ENCODE assay signal across 8 mouse cellular contexts in the genomic region with DNA sequence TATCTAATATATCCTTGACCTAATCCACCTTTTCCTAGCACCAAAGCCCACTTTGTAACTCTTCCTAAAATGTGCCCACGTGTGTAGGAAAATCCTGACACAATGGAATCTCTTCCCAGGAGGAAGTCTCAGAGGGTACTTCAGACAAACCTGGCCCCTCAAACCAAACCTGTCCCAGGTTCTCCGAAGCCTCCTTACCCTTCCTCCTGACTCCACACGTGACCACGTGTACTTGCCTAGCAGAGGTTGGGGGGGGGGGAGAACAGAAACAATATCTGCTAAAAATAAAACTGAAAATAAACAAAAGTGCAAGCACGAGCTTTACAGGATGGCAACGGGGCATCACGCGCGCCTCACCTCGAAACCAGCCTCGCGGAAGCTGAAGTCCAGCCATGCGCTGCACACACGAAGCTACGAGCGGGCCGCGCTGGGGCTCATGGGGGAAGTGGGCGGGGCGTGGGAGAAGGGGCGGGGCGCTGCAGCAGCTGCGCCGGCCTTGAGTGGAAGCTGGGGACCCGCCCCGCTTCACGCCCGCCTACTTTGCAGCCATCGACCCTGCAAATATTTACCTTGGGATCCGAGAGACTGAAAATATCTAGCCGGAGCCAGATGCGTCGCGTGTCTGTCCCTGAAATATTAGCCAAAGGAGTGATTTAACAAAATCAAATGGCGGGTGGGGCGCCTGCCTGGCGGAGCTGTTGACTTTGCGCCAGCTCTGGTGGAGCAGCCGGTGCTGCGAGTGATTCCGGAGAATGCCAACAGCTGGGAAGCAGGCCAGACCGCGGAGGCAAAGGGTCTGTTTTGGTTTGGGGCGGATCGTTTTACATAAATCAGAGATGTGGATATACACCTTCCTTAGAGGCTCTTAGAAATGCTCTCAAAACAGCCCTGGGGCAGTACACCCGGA. TPM values are rescaled to one million over a fixed set of nuclear protein-coding genes. Genes with fewer than 3 reads are reported as not detected.
DNase-seq lines count a peak whose midpoint lies in the region; ATAC-seq and TF ChIP-seq lines count a peak whose summit lies in the region.

No protein-coding gene starts in this region.

- peak overlapping the region; percentile 44 for H3K4me3 ChIP-seq in embryonic facial prominence, embryonic 14.5 days (ENCODE audit: low read depth, low read length)
- peak overlapping the region; percentile 56 for H3K4me3 ChIP-seq in heart, adult 2 months
- peak overlapping the region; percentile 47 for H3K4me3 ChIP-seq in limb, embryonic 14.5 days (replicated peaks; ENCODE audit: low read length)
- H3K4me3 ChIP-seq in midbrain, embryonic 16.5 days (ENCODE audit: low read depth, low read length), result peak overlapping the region; percentile 49

- TF ChIP-seq POLR2A in heart, adult 2 months (IDR thresholded peaks at IDR 0.05; ENCODE audit: insufficient read depth, low read depth, low read length), result no peak
- 0 out of 2 replicates have a peak, but pooled peaks have one; percentile 17 for TF ChIP-seq POLR2A in limb, embryonic 14.5 days (IDR thresholded peaks at IDR 0.05; ENCODE audit: borderline replicate concordance, extremely low read depth, insufficient read depth, insufficient read length)

- H3K4me2 ChIP-seq in embryonic facial prominence, embryonic 14.5 days (ENCODE audit: low read depth, low read length), result peak overlapping the region; percentile 61
- peak overlapping the region; percentile 61 for H3K4me2 ChIP-seq in limb, embryonic 14.5 days (replicated peaks; ENCODE audit: low read depth, low read length, severe bottlenecking)
- H3K4me2 ChIP-seq in midbrain, embryonic 16.5 days (ENCODE audit: low read length), result peak overlapping the region; percentile 70

- TF ChIP-seq CTCF in heart, adult 2 months (IDR thresholded peaks at IDR 0.05), result no peak

- no peak for TF ChIP-seq EP300 in heart, adult 2 months (IDR thresholded peaks at IDR 0.05; ENCODE audit: insufficient read depth, low read depth, low read length)

- no peaks in the 10 kb centered on the region for H3K9me3 ChIP-seq in embryonic facial prominence, embryonic 14.5 days (ENCODE audit: control insufficient read depth, low read length)
- H3K9me3 ChIP-seq in limb, embryonic 14.5 days (ENCODE audit: control insufficient read depth, low read length), result no peaks in the 10 kb centered on the region
- no peaks in the 10 kb centered on the region for H3K9me3 ChIP-seq in midbrain, embryonic 16.5 days (replicated peaks; ENCODE audit: control insufficient read depth, low read length, poor library complexity, severe bottlenecking)

- peaks cover 6% of the 10 kb centered on the region; the same call in 1 of the 2 replicates for H3K4me1 ChIP-seq in embryonic facial prominence, embryonic 14.5 days (ENCODE audit: control insufficient read depth, insufficient read depth, low read length)
- peaks cover 1% of the 10 kb centered on the region; the same call in 1 of the 2 replicates for H3K4me1 ChIP-seq in heart, adult 2 months (ENCODE audit: control insufficient read depth, insufficient read depth, low read length)
- peaks cover 3% of the 10 kb centered on the region; the same call in 1 of the 2 replicates for H3K4me1 ChIP-seq in limb, embryonic 14.5 days (ENCODE audit: control insufficient read depth, insufficient read depth, low read length)
- peaks cover 6% of the 10 kb centered on the region for H3K4me1 ChIP-seq in midbrain, embryonic 16.5 days (ENCODE audit: control insufficient read depth, insufficient read depth, low read length)

- H3K36me3 ChIP-seq in embryonic facial prominence, embryonic 14.5 days (ENCODE audit: control insufficient read depth, insufficient read depth, low read length), result no peaks in the 10 kb centered on the region
- H3K36me3 ChIP-seq in heart, adult 2 months (ENCODE audit: control insufficient read depth, insufficient read depth, low read length), result no peaks in the 10 kb centered on the region
- H3K36me3 ChIP-seq in limb, embryonic 14.5 days (ENCODE audit: control insufficient read depth, insufficient read depth, low read length), result no peaks in the 10 kb centered on the region
- H3K36me3 ChIP-seq in midbrain, embryonic 16.5 days (ENCODE audit: control insufficient read depth, insufficient read depth, low read length), result no peaks in the 10 kb centered on the region

- peak overlapping the region; percentile 46; the same call in 1 of the 2 replicates for H3K9ac ChIP-seq in embryonic facial prominence, embryonic 14.5 days (ENCODE audit: low read depth, low read length)
- H3K9ac ChIP-seq in heart, adult 2 months (ENCODE audit: low read depth, low read length), result peak overlapping the region; percentile 32; the same call in 1 of the 2 replicates
- H3K9ac ChIP-seq in limb, embryonic 14.5 days (ENCODE audit: low read depth, low read length, severe bottlenecking), result peak overlapping the region; percentile 47
- H3K9ac ChIP-seq in midbrain, embryonic 16.5 days (ENCODE audit: low read depth, low read length), result peak overlapping the region; percentile 63

- no peaks in the 10 kb centered on the region for H3K27me3 ChIP-seq in embryonic facial prominence, embryonic 14.5 days (replicated peaks; ENCODE audit: control insufficient read depth, insufficient read depth, low read length)
- no peaks in the 10 kb centered on the region for H3K27me3 ChIP-seq in heart, adult 2 months (ENCODE audit: control insufficient read depth, insufficient read depth, low read length)
- peaks cover 6% of the 10 kb centered on the region; the same call in 1 of the 2 replicates for H3K27me3 ChIP-seq in limb, embryonic 14.5 days (ENCODE audit: control insufficient read depth, insufficient read depth, low read length)
- H3K27me3 ChIP-seq in midbrain, embryonic 16.5 days (ENCODE audit: control insufficient read depth, insufficient read depth, low read depth, low read length), result peaks cover 3% of the 10 kb centered on the region; the same call in 1 of the 2 replicates

- peak; percentile 95 for ATAC-seq in embryonic facial prominence, embryonic 14.5 days (ENCODE audit: low read depth)
- ATAC-seq in limb, embryonic 14.5 days (ENCODE audit: low FRiP score, low read depth), result peak; percentile 90
- peak; percentile 96 for ATAC-seq in midbrain, embryonic 16.5 days

- no peaks in the 10 kb centered on the region for H3K79me2 ChIP-seq in heart, adult 2 months (replicated peaks; ENCODE audit: control insufficient read depth, insufficient read depth, low read length)

- intact Hi-C loops in heart, adult 2 months (cut with DNase I), result no loop called here

- WGBS in embryonic facial prominence, embryonic 14.5 days, result 14% methylated on average over 45 of the region's 46 CpGs
- WGBS in heart, adult 2 months, result 10% methylated on average over 46 of the region's 46 CpGs
- WGBS in limb, embryonic 14.5 days, result 15% methylated on average over 38 of the region's 46 CpGs
- WGBS in midbrain, embryonic 16.5 days, result 16% methylated on average over 46 of the region's 46 CpGs

- peak; percentile 97 for DNase-seq in A20 (ENCODE audit: low read depth, low spot score)
- DNase-seq in adrenal gland, postnatal 36 days, result peak; percentile 63 to 79
- peak; percentile 95 for DNase-seq in embryonic facial prominence, embryonic 14.5 days (ENCODE audit: low spot score)
- peak; percentile 60 to 65 for DNase-seq in heart, adult 2 months
- DNase-seq in kidney, adult 8-10 months, result peak; percentile 41 to 58
- peak; percentile 79 for DNase-seq in limb, embryonic 14.5 days (ENCODE audit: low spot score)
- DNase-seq in spleen, postnatal 10 days (ENCODE audit: low spot score in 2 of 2), result peak; percentile 36 to 85

- H3K27ac ChIP-seq in embryonic facial prominence, embryonic 14.5 days (replicated peaks; ENCODE audit: low read depth, low read length), result peak overlapping the region; percentile 54
- no peak overlapping the region for H3K27ac ChIP-seq in heart, adult 2 months
- peak overlapping the region; percentile 35; the same call in 1 of the 2 replicates for H3K27ac ChIP-seq in limb, embryonic 14.5 days (replicated peaks; ENCODE audit: low read depth, low read length)
- H3K27ac ChIP-seq in midbrain, embryonic 16.5 days (ENCODE audit: low read length), result peak overlapping the region; percentile 23

RNA-seq across cellular contexts. Expression of gene Gfi1, which starts 38.0 kb away (rescaled TPM):
- under 1 TPM in 1 of 2 experiments, not detected in 1; 0.20 TPM for total RNA-seq in adrenal gland, postnatal 36 days (2021)
- polyA plus RNA-seq in embryonic facial prominence, embryonic 14.5 days (2014; fragmentation: Nextera tagmentation; extraction: Ambion mirVana), result 0.39 and 0.79 TPM in 2 replicates
- total RNA-seq in heart, adult 2 months (2021), result not detected
- polyA plus RNA-seq in heart, adult 2 months (2012; rRNA removed), result 0.09 and 0.16 TPM in 2 replicates
- 1.6 and 1.9 TPM in 2 replicates for polyA plus RNA-seq in limb, embryonic 14.5 days (2012; rRNA removed)
- polyA plus RNA-seq in limb, embryonic 14.5 days (2014; fragmentation: Nextera tagmentation; extraction: Ambion mirVana), result 0.40 and 0.55 TPM in 2 replicates
- polyA plus RNA-seq in midbrain, embryonic 16.5 days (2015; fragmentation: Nextera tagmentation; extraction: Ambion mirVana), result not detected in 2 replicates
